Mouse (Mus musculus) limb, embryonic 13.5 days (tissue): ENCODE results near the gene Bub3. TPM values are rescaled to one million over a fixed set of nuclear protein-coding genes. Genes with fewer than 3 reads are reported as not detected.
A peak's percentile ranks its signal among the peaks of the same experiment; 100 is the strongest.

ENCODE experiments used
- ATAC-seq: fragments of 200-750 bp; cut with Nextera tagmentation; 2 replicates; pipeline ENCODE4 v1.8.0; 2017; ENCODE audit warnings: low read depth, moderate number of reproducible peaks, moderate TSS enrichment; ENCODE audit not compliant: low FRiP score
- H3K27ac ChIP-seq: fragments of 300-500 bp; sonication (generic); 2 replicates; pipeline ENCODE4 v1.5.1; 2015; ENCODE audit warnings: inconsistent platforms, mild to moderate bottlenecking, moderate library complexity
- H3K27me3 ChIP-seq: fragments of 300-500 bp; sonication (generic); 2 replicates; pipeline ENCODE4 v1.6.1; 2015; ENCODE audit warnings: mild to moderate bottlenecking, inconsistent platforms
- H3K36me3 ChIP-seq: fragments of 300-500 bp; sonication (generic); 2 replicates; pipeline ENCODE4 v1.6.1; 2015; ENCODE audit warnings: inconsistent platforms, mild to moderate bottlenecking, moderate library complexity
- H3K4me1 ChIP-seq: fragments of 300-500 bp; sonication (generic); 2 replicates; pipeline ENCODE4 v1.6.1; 2015; ENCODE audit warnings: inconsistent platforms
- H3K4me2 ChIP-seq: fragments of 300-500 bp; sonication (generic); replicated peaks from 2 replicates; pipeline ENCODE4 v1.6.1; 2015; ENCODE audit warnings: inconsistent platforms, mild to moderate bottlenecking, moderate library complexity
- H3K4me3 ChIP-seq: fragments of 300-500 bp; sonication (generic); 2 replicates; pipeline ENCODE4 v1.5.1; 2015; ENCODE audit warnings: moderate library complexity, mild to moderate bottlenecking, inconsistent platforms
- H3K9ac ChIP-seq: fragments of 300-500 bp; sonication (generic); 2 replicates; pipeline ENCODE4 v1.6.1; 2015; ENCODE audit warnings: mild to moderate bottlenecking, inconsistent platforms
- H3K9me3 ChIP-seq: fragments of 300-500 bp; sonication (generic); 2 replicates; pipeline ENCODE4 v1.6.1; 2016; ENCODE audit warnings: inconsistent platforms
- WGBS: fragments of 180-500 bp; shearing (Covaris S2); methylation state at CpG from one replicate; pipeline ENCODE4 v1.1.7; 2015; 5-methylcytosine and 5-hydroxymethylcytosine counted together
- polyA plus RNA-seq: library from polyadenylated mRNA; unstranded; fragments of >200 nt; fragmentation: Nextera tagmentation; extraction: Ambion mirVana; gene quantifications from 2 replicates; pipeline ENCODE4 v1.2.1, GENCODE M21; 2015

The Bub3 gene
- polyA plus RNA-seq, 1 experiment from 2014 or later: 226 TPM

GRCm38 (mm10) chr7:131575246-131575645, 15.2 kb downstream of the Bub3 start:
- Histone ChIP-seq H3K36me3 (peaks cover 41% of the 10 kb centered on the region), H3K27ac (no peak overlapping the region), H3K9me3 (no peaks in the 10 kb centered on the region), H3K4me3 (no peak overlapping the region), H3K9ac (no peak overlapping the region), H3K4me2 (no peak overlapping the region), H3K27me3 (no peaks in the 10 kb centered on the region), H3K4me1 (no peaks in the 10 kb centered on the region)
- ATAC-seq: no peak
- WGBS: 76% methylated on average over 6 of the region's 6 CpGs

GRCm38 (mm10) chr7:131582178-131582577, 22.2 kb downstream of the Bub3 start:
- Histone ChIP-seq H3K36me3 (no peaks in the 10 kb centered on the region), H3K9me3 (no peaks in the 10 kb centered on the region), H3K27ac (no peak overlapping the region), H3K4me3 (no peak overlapping the region), H3K27me3 (no peaks in the 10 kb centered on the region), H3K9ac (no peak overlapping the region), H3K4me2 (no peak overlapping the region), H3K4me1 (no peaks in the 10 kb centered on the region)
- ATAC-seq: no peak
- WGBS: 68% methylated on average over 9 of the region's 9 CpGs

GRCm38 (mm10) chr7:131585551-131585950, 25.5 kb downstream of the Bub3 start:
- Histone ChIP-seq H3K27me3 (no peaks in the 10 kb centered on the region), H3K4me2 (no peak overlapping the region), H3K27ac (no peak overlapping the region), H3K4me1 (no peaks in the 10 kb centered on the region), H3K36me3 (no peaks in the 10 kb centered on the region), H3K4me3 (no peak overlapping the region), H3K9me3 (no peaks in the 10 kb centered on the region), H3K9ac (no peak overlapping the region)
- ATAC-seq: no peak
- WGBS: 60% methylated on average over 5 of the region's 5 CpGs

- H3K36me3 ChIP-seq: no peaks in the 10 kb centered on the region
- no peak overlapping the region for H3K9ac ChIP-seq
- no peaks in the 10 kb centered on the region for H3K9me3 ChIP-seq
- no peak overlapping the region for H3K27ac ChIP-seq
- no peak overlapping the region for H3K4me3 ChIP-seq
- peaks cover 5% of the 10 kb centered on the region; the same call in 1 of the 2 replicates for H3K4me1 ChIP-seq
- ATAC-seq: no peak
- peaks cover 6% of the 10 kb centered on the region for H3K27me3 ChIP-seq
- 18% methylated on average over 12 of the region's 12 CpGs for WGBS
- H3K4me2 ChIP-seq: peak overlapping the region; percentile 32
These were observed 37.9 kb downstream of the Bub3 start for GRCm38 (mm10) chr7:131597779-131598482.

GRCm38 (mm10) chr7:131598483-131598824, 38.4 kb downstream of the Bub3 start:
- peak overlapping the region; percentile 32 for H3K4me2 ChIP-seq
- H3K9ac ChIP-seq: no peak overlapping the region
- H3K9me3 ChIP-seq: no peaks in the 10 kb centered on the region

GRCm38 (mm10) chr7:131602106-131602505, 42.1 kb downstream of the Bub3 start:
- ATAC-seq: no peak
- no peaks in the 10 kb centered on the region for H3K36me3 ChIP-seq
- H3K4me2 ChIP-seq: no peak overlapping the region

More at GRCm38 (mm10) chr7:131598483-131598824, 38.4 kb downstream of the Bub3 start:
- no peak overlapping the region for H3K27ac ChIP-seq
- peaks cover 6% of the 10 kb centered on the region for H3K27me3 ChIP-seq
- peaks cover 5% of the 10 kb centered on the region; the same call in 1 of the 2 replicates for H3K4me1 ChIP-seq
- ATAC-seq: no peak
- H3K4me3 ChIP-seq: no peak overlapping the region
- no peaks in the 10 kb centered on the region for H3K36me3 ChIP-seq
- WGBS: 5% methylated on average over 5 of the region's 5 CpGs

GRCm38 (mm10) chr7:131603186-131603585, 43.2 kb downstream of the Bub3 start:
- Histone ChIP-seq H3K27me3 (peaks cover 7% of the 10 kb centered on the region), H3K9ac (no peak overlapping the region), H3K4me1 (peaks cover 2% of the 10 kb centered on the region; the same call in 1 of the 2 replicates), H3K36me3 (no peaks in the 10 kb centered on the region), H3K4me3 (no peak overlapping the region), H3K9me3 (no peaks in the 10 kb centered on the region), H3K27ac (no peak overlapping the region), H3K4me2 (peak overlapping the region; percentile 39)
- 15% methylated on average over 10 of the region's 11 CpGs for WGBS
- no peak for ATAC-seq

More at GRCm38 (mm10) chr7:131602106-131602505, 42.1 kb downstream of the Bub3 start:
- 78% methylated on average over 7 of the region's 7 CpGs for WGBS
- Histone ChIP-seq H3K9me3 (no peaks in the 10 kb centered on the region), H3K4me1 (peaks cover 5% of the 10 kb centered on the region; the same call in 1 of the 2 replicates), H3K27me3 (peaks cover 9% of the 10 kb centered on the region), H3K4me3 (no peak overlapping the region), H3K27ac (no peak overlapping the region), H3K9ac (no peak overlapping the region)

- WGBS: 83% methylated on average over 10 of the region's 10 CpGs
- ATAC-seq: no peak
These were observed 44.9 kb downstream of the Bub3 start for GRCm38 (mm10) chr7:131604946-131605345.

GRCm38 (mm10) chr7:131605481-131605880, 45.5 kb downstream of the Bub3 start:
- WGBS: 79% methylated on average over 4 of the region's 4 CpGs
- Histone ChIP-seq H3K4me1 (no peaks in the 10 kb centered on the region), H3K4me3 (no peak overlapping the region)

More at GRCm38 (mm10) chr7:131604946-131605345, 44.9 kb downstream of the Bub3 start:
- Histone ChIP-seq H3K9ac (no peak overlapping the region), H3K27me3 (peaks cover 7% of the 10 kb centered on the region), H3K4me2 (no peak overlapping the region), H3K27ac (no peak overlapping the region), H3K4me3 (no peak overlapping the region), H3K36me3 (no peaks in the 10 kb centered on the region), H3K4me1 (no peaks in the 10 kb centered on the region), H3K9me3 (no peaks in the 10 kb centered on the region)

GRCm38 (mm10) chr7:131608049-131608448, 48.0 kb downstream of the Bub3 start:
- no peak overlapping the region for H3K4me3 ChIP-seq
- WGBS: 89% methylated on average over 6 of the region's 6 CpGs
- H3K27ac ChIP-seq: no peak overlapping the region
- no peak overlapping the region for H3K9ac ChIP-seq
- H3K27me3 ChIP-seq: peaks cover 7% of the 10 kb centered on the region; the same call in 1 of the 2 replicates
- no peaks in the 10 kb centered on the region for H3K4me1 ChIP-seq
- H3K36me3 ChIP-seq: no peaks in the 10 kb centered on the region
- no peak overlapping the region for H3K4me2 ChIP-seq
- ATAC-seq: no peak
- no peaks in the 10 kb centered on the region for H3K9me3 ChIP-seq

More at GRCm38 (mm10) chr7:131605481-131605880, 45.5 kb downstream of the Bub3 start:
- Histone ChIP-seq H3K36me3 (no peaks in the 10 kb centered on the region), H3K27me3 (peaks cover 7% of the 10 kb centered on the region; the same call in 1 of the 2 replicates), H3K27ac (no peak overlapping the region), H3K9ac (no peak overlapping the region), H3K4me2 (no peak overlapping the region), H3K9me3 (no peaks in the 10 kb centered on the region)
- ATAC-seq: no peak

GRCm38 (mm10) chr7:131609677-131610076, 49.7 kb downstream of the Bub3 start:
- H3K27ac ChIP-seq: no peak overlapping the region
- H3K4me3 ChIP-seq: no peak overlapping the region
- no peak for ATAC-seq
- H3K27me3 ChIP-seq: peaks cover 4% of the 10 kb centered on the region; the same call in 1 of the 2 replicates
- H3K9me3 ChIP-seq: no peaks in the 10 kb centered on the region
- 18% methylated on average over 7 of the region's 7 CpGs for WGBS
- H3K36me3 ChIP-seq: no peaks in the 10 kb centered on the region
- no peak overlapping the region for H3K9ac ChIP-seq
- no peaks in the 10 kb centered on the region for H3K4me1 ChIP-seq
- no peak overlapping the region for H3K4me2 ChIP-seq
